Mouse (Mus musculus): ENCODE measurements at regions not wholly inside any gene's neighbourhood (a gene's known extent, or its start where the extent isn't known, plus 50 kb on each side); places are given as distances from the start of the nearest gene placed in this dataset.

- Histone ChIP-seq H3K27me3 (replicated peaks; ENCODE audit: control insufficient read depth, insufficient read depth, low read length) (no peaks in the 10 kb centered on the region), H3K4me3 (replicated peaks; ENCODE audit: low read length) (no peak overlapping the region), H3K36me3 (ENCODE audit: control insufficient read depth, insufficient read depth) (no peaks in the 10 kb centered on the region), H3K9ac (replicated peaks; ENCODE audit: low read depth, low read length) (no peak overlapping the region), H3K9me3 (ENCODE audit: control insufficient read depth, low read length) (no peaks in the 10 kb centered on the region), H3K4me2 (ENCODE audit: low read length) (no peak overlapping the region), H3K4me1 (replicated peaks; ENCODE audit: control insufficient read depth, insufficient read depth, low read length) (no peaks in the 10 kb centered on the region), H3K27ac (ENCODE audit: low read length) (no peak overlapping the region)
- ATAC-seq = no peak
- 4% methylated on average over 4 of the region's 4 CpGs for WGBS
These were observed 65.4 kb downstream of the Vegfa start for GRCm38 (mm10) chr17:45966736-45967135.

GRCm38 (mm10) chr17:45964031-45964430 lies 68.1 kb downstream of the Vegfa start:
- Histone ChIP-seq H3K4me2 (ENCODE audit: low read length) (no peak overlapping the region), H3K27ac (ENCODE audit: low read length) (no peak overlapping the region), H3K9me3 (ENCODE audit: control insufficient read depth, low read length) (no peaks in the 10 kb centered on the region), H3K27me3 (replicated peaks; ENCODE audit: control insufficient read depth, insufficient read depth, low read length) (no peaks in the 10 kb centered on the region), H3K4me1 (replicated peaks; ENCODE audit: control insufficient read depth, insufficient read depth, low read length) (no peaks in the 10 kb centered on the region), H3K36me3 (ENCODE audit: control insufficient read depth, insufficient read depth) (no peaks in the 10 kb centered on the region), H3K9ac (replicated peaks; ENCODE audit: low read depth, low read length) (no peak overlapping the region), H3K4me3 (replicated peaks; ENCODE audit: low read length) (no peak overlapping the region)
- no peak for ATAC-seq

GRCm38 (mm10) chr17:45963332-45963731 lies 68.8 kb downstream of the Vegfa start:
- no peak for ATAC-seq
- Histone ChIP-seq H3K4me3 (replicated peaks; ENCODE audit: low read length) (no peak overlapping the region), H3K36me3 (ENCODE audit: control insufficient read depth, insufficient read depth) (no peaks in the 10 kb centered on the region), H3K9ac (replicated peaks; ENCODE audit: low read depth, low read length) (no peak overlapping the region), H3K27ac (ENCODE audit: low read length) (no peak overlapping the region), H3K4me2 (ENCODE audit: low read length) (no peak overlapping the region), H3K27me3 (replicated peaks; ENCODE audit: control insufficient read depth, insufficient read depth, low read length) (no peaks in the 10 kb centered on the region), H3K4me1 (replicated peaks; ENCODE audit: control insufficient read depth, insufficient read depth, low read length) (no peaks in the 10 kb centered on the region), H3K9me3 (ENCODE audit: control insufficient read depth, low read length) (no peaks in the 10 kb centered on the region)
- WGBS = 77% methylated on average over 3 of the region's 3 CpGs

GRCm38 (mm10) chr17:45961626-45962319 lies 70.4 kb downstream of the Vegfa start:
- 85% methylated on average over 16 of the region's 16 CpGs for WGBS
- no peak overlapping the region for H3K9ac ChIP-seq (replicated peaks; ENCODE audit: low read depth, low read length)
- H3K27ac ChIP-seq (ENCODE audit: low read length) = no peak overlapping the region
- H3K36me3 ChIP-seq (ENCODE audit: control insufficient read depth, insufficient read depth) = no peaks in the 10 kb centered on the region
- H3K4me3 ChIP-seq (replicated peaks; ENCODE audit: low read length) = no peak overlapping the region
- no peak for ATAC-seq
- H3K9me3 ChIP-seq (ENCODE audit: control insufficient read depth, low read length) = no peaks in the 10 kb centered on the region
- H3K27me3 ChIP-seq (replicated peaks; ENCODE audit: control insufficient read depth, insufficient read depth, low read length) = no peaks in the 10 kb centered on the region
- H3K4me2 ChIP-seq (ENCODE audit: low read length) = no peak overlapping the region
- H3K4me1 ChIP-seq (replicated peaks; ENCODE audit: control insufficient read depth, insufficient read depth, low read length) = 0 out of 2 replicates have a peak, but pooled peaks cover under 1% of the 10 kb centered on the region

GRCm38 (mm10) chr17:45958094-45958881 lies 73.9 kb downstream of the Vegfa start:
- no peak overlapping the region for H3K9ac ChIP-seq (replicated peaks; ENCODE audit: low read depth, low read length)
- H3K9me3 ChIP-seq (ENCODE audit: control insufficient read depth, low read length) = no peaks in the 10 kb centered on the region
- WGBS = 88% methylated on average over 7 of the region's 7 CpGs
- no peaks in the 10 kb centered on the region for H3K27me3 ChIP-seq (replicated peaks; ENCODE audit: control insufficient read depth, insufficient read depth, low read length)
- no peak for ATAC-seq
- no peak overlapping the region for H3K4me2 ChIP-seq (ENCODE audit: low read length)
- H3K27ac ChIP-seq (ENCODE audit: low read length) = no peak overlapping the region
- H3K36me3 ChIP-seq (ENCODE audit: control insufficient read depth, insufficient read depth) = no peaks in the 10 kb centered on the region
- 0 out of 2 replicates have a peak, but pooled peaks cover 3% of the 10 kb centered on the region for H3K4me1 ChIP-seq (replicated peaks; ENCODE audit: control insufficient read depth, insufficient read depth, low read length)
- no peak overlapping the region for H3K4me3 ChIP-seq (replicated peaks; ENCODE audit: low read length)

GRCm38 (mm10) chr17:45955481-45955880 lies 76.7 kb downstream of the Vegfa start:
- Histone ChIP-seq H3K27me3 (replicated peaks; ENCODE audit: control insufficient read depth, insufficient read depth, low read length) (no peaks in the 10 kb centered on the region), H3K4me2 (ENCODE audit: low read length) (no peak overlapping the region), H3K36me3 (ENCODE audit: control insufficient read depth, insufficient read depth) (no peaks in the 10 kb centered on the region), H3K27ac (ENCODE audit: low read length) (no peak overlapping the region), H3K9me3 (ENCODE audit: control insufficient read depth, low read length) (no peaks in the 10 kb centered on the region), H3K4me3 (replicated peaks; ENCODE audit: low read length) (no peak overlapping the region), H3K4me1 (replicated peaks; ENCODE audit: control insufficient read depth, insufficient read depth, low read length) (0 out of 2 replicates have a peak, but pooled peaks cover 3% of the 10 kb centered on the region), H3K9ac (replicated peaks; ENCODE audit: low read depth, low read length) (no peak overlapping the region)
- ATAC-seq = no peak
- 39% methylated on average over 10 of the region's 10 CpGs for WGBS

- no peaks in the 10 kb centered on the region for H3K9me3 ChIP-seq (ENCODE audit: control insufficient read depth, low read length)
- ATAC-seq = no peak
- H3K4me3 ChIP-seq (replicated peaks; ENCODE audit: low read length) = no peak overlapping the region
- no peak overlapping the region for H3K9ac ChIP-seq (replicated peaks; ENCODE audit: low read depth, low read length)
- H3K4me2 ChIP-seq (ENCODE audit: low read length) = no peak overlapping the region
- WGBS = 89% methylated on average over 7 of the region's 7 CpGs
- H3K36me3 ChIP-seq (ENCODE audit: control insufficient read depth, insufficient read depth) = no peaks in the 10 kb centered on the region
- 0 out of 2 replicates have a peak, but pooled peaks cover 3% of the 10 kb centered on the region for H3K4me1 ChIP-seq (replicated peaks; ENCODE audit: control insufficient read depth, insufficient read depth, low read length)
- H3K27me3 ChIP-seq (replicated peaks; ENCODE audit: control insufficient read depth, insufficient read depth, low read length) = no peaks in the 10 kb centered on the region
- H3K27ac ChIP-seq (ENCODE audit: low read length) = no peak overlapping the region
These were observed 77.3 kb downstream of the Vegfa start for GRCm38 (mm10) chr17:45954824-45955223.

- H3K9me3 ChIP-seq (ENCODE audit: control insufficient read depth, low read length) = no peaks in the 10 kb centered on the region
- 85% methylated on average over 8 of the region's 8 CpGs for WGBS
- H3K9ac ChIP-seq (replicated peaks; ENCODE audit: low read depth, low read length) = no peak overlapping the region
- no peak overlapping the region for H3K27ac ChIP-seq (ENCODE audit: low read length)
- no peak for ATAC-seq
- no peak overlapping the region for H3K4me2 ChIP-seq (ENCODE audit: low read length)
- H3K36me3 ChIP-seq (ENCODE audit: control insufficient read depth, insufficient read depth) = no peaks in the 10 kb centered on the region
- no peaks in the 10 kb centered on the region for H3K27me3 ChIP-seq (replicated peaks; ENCODE audit: control insufficient read depth, insufficient read depth, low read length)
- 0 out of 2 replicates have a peak, but pooled peaks cover 3% of the 10 kb centered on the region for H3K4me1 ChIP-seq (replicated peaks; ENCODE audit: control insufficient read depth, insufficient read depth, low read length)
- no peak overlapping the region for H3K4me3 ChIP-seq (replicated peaks; ENCODE audit: low read length)
These were observed 78.6 kb downstream of the Vegfa start for GRCm38 (mm10) chr17:45953523-45953922.

GRCm38 (mm10) chr17:45950533-45951164 lies 81.5 kb downstream of the Vegfa start:
- Histone ChIP-seq H3K27ac (ENCODE audit: low read length) (no peak overlapping the region), H3K4me1 (replicated peaks; ENCODE audit: control insufficient read depth, insufficient read depth, low read length) (no peaks in the 10 kb centered on the region), H3K9me3 (ENCODE audit: control insufficient read depth, low read length) (no peaks in the 10 kb centered on the region), H3K36me3 (ENCODE audit: control insufficient read depth, insufficient read depth) (no peaks in the 10 kb centered on the region), H3K4me2 (ENCODE audit: low read length) (no peak overlapping the region), H3K27me3 (replicated peaks; ENCODE audit: control insufficient read depth, insufficient read depth, low read length) (no peaks in the 10 kb centered on the region), H3K4me3 (replicated peaks; ENCODE audit: low read length) (no peak overlapping the region), H3K9ac (replicated peaks; ENCODE audit: low read depth, low read length) (no peak overlapping the region)
- WGBS = 59% methylated on average over 9 of the region's 9 CpGs
- ATAC-seq = no peak
